Mouse (Mus musculus): ENCODE measurements around the gene App. TPM values are rescaled to one million over a fixed set of nuclear protein-coding genes. Genes with fewer than 3 reads are reported as not detected.

The App gene
- total and polyA plus RNA-seq, 2 experiments from 2014 or later, result 433 to 493 TPM

GRCm38 (mm10) chr16:85092183-85092582 lies 81.4 kb downstream of the App start:
- Histone ChIP-seq H3K4me2 (ENCODE audit: low read depth) (peak overlapping the region; percentile 11; the same call in 1 of the 2 replicates), H3K27me3 (ENCODE audit: insufficient read depth, low read length) (no peaks in the 10 kb centered on the region), H3K9me3 (ENCODE audit: low read length) (no peaks in the 10 kb centered on the region), H3K36me3 (ENCODE audit: insufficient read depth) (no peaks in the 10 kb centered on the region), H3K4me3 (ENCODE audit: low read depth, low read length) (no peak overlapping the region), H3K27ac (ENCODE audit: low read depth, low read length) (peak overlapping the region; percentile 36; the same call in 1 of the 2 replicates), H3K9ac (no peak overlapping the region), H3K4me1 (ENCODE audit: insufficient read depth) (peaks cover 25% of the 10 kb centered on the region)
- TF ChIP-seq CTCF (IDR thresholded peaks at IDR 0.05; ENCODE audit: low read depth), result no peak
- ATAC-seq, result no peak
- no peak for DNase-seq
- 24% methylated on average over 1 of the region's 1 CpGs for WGBS

- 32% methylated on average over 14 of the region's 14 CpGs for WGBS
- no peak overlapping the region for H3K4me3 ChIP-seq (ENCODE audit: low read depth, low read length)
- ATAC-seq (no peak), DNase-seq (no peak)
- no peak for TF ChIP-seq CTCF (IDR thresholded peaks at IDR 0.05; ENCODE audit: low read depth)
- no peaks in the 10 kb centered on the region for H3K36me3 ChIP-seq (ENCODE audit: insufficient read depth)
- H3K4me2 ChIP-seq (ENCODE audit: low read depth), result peak overlapping the region; percentile 32
- no peak overlapping the region for H3K27ac ChIP-seq (ENCODE audit: low read depth, low read length)
- no peaks in the 10 kb centered on the region for H3K27me3 ChIP-seq (ENCODE audit: insufficient read depth, low read length)
- H3K9ac ChIP-seq, result no peak overlapping the region
- no peaks in the 10 kb centered on the region for H3K9me3 ChIP-seq (ENCODE audit: low read length)
- peaks cover 28% of the 10 kb centered on the region for H3K4me1 ChIP-seq (ENCODE audit: insufficient read depth)
These were observed 82.6 kb downstream of the App start for GRCm38 (mm10) chr16:85090992-85091391.

GRCm38 (mm10) chr16:85088126-85088525 lies 85.4 kb downstream of the App start:
- Histone ChIP-seq H3K27ac (ENCODE audit: low read depth, low read length) (no peak overlapping the region), H3K4me2 (ENCODE audit: low read depth) (peak overlapping the region; percentile 0; the same call in 1 of the 2 replicates), H3K4me3 (ENCODE audit: low read depth, low read length) (no peak overlapping the region), H3K4me1 (ENCODE audit: insufficient read depth) (peaks cover 32% of the 10 kb centered on the region), H3K9ac (no peak overlapping the region), H3K27me3 (ENCODE audit: insufficient read depth, low read length) (no peaks in the 10 kb centered on the region), H3K36me3 (ENCODE audit: insufficient read depth) (no peaks in the 10 kb centered on the region), H3K9me3 (ENCODE audit: low read length) (no peaks in the 10 kb centered on the region)
- no peak for DNase-seq
- TF ChIP-seq CTCF (IDR thresholded peaks at IDR 0.05; ENCODE audit: low read depth), result no peak
- 32% methylated on average over 10 of the region's 10 CpGs for WGBS
- no peak for ATAC-seq

- Histone ChIP-seq H3K4me2 (ENCODE audit: low read depth) (no peak overlapping the region), H3K36me3 (ENCODE audit: insufficient read depth) (peaks cover 15% of the 10 kb centered on the region; the same call in 1 of the 2 replicates), H3K4me1 (ENCODE audit: insufficient read depth) (peaks cover 25% of the 10 kb centered on the region), H3K9me3 (ENCODE audit: low read length) (no peaks in the 10 kb centered on the region), H3K27me3 (ENCODE audit: insufficient read depth, low read length) (no peaks in the 10 kb centered on the region), H3K9ac (no peak overlapping the region), H3K4me3 (ENCODE audit: low read depth, low read length) (no peak overlapping the region), H3K27ac (ENCODE audit: low read depth, low read length) (no peak overlapping the region)
- DNase-seq, result no peak
- 83% methylated on average over 14 of the region's 14 CpGs for WGBS
- ATAC-seq, result peak; percentile 7; the same call in 1 of the 2 replicates
- no peak for TF ChIP-seq CTCF (IDR thresholded peaks at IDR 0.05; ENCODE audit: low read depth)
These were observed 87.3 kb downstream of the App start for GRCm38 (mm10) chr16:85086303-85086702.

- Histone ChIP-seq H3K9ac (no peak overlapping the region), H3K9me3 (ENCODE audit: low read length) (no peaks in the 10 kb centered on the region), H3K4me2 (ENCODE audit: low read depth) (no peak overlapping the region), H3K27me3 (ENCODE audit: insufficient read depth, low read length) (no peaks in the 10 kb centered on the region), H3K4me1 (ENCODE audit: insufficient read depth) (peaks cover 22% of the 10 kb centered on the region), H3K27ac (ENCODE audit: low read depth, low read length) (no peak overlapping the region), H3K36me3 (ENCODE audit: insufficient read depth) (peaks cover 15% of the 10 kb centered on the region; the same call in 1 of the 2 replicates), H3K4me3 (ENCODE audit: low read depth, low read length) (no peak overlapping the region)
- no peak for TF ChIP-seq CTCF (IDR thresholded peaks at IDR 0.05; ENCODE audit: low read depth)
- WGBS, result 45% methylated on average over 6 of the region's 6 CpGs
- DNase-seq (no peak), ATAC-seq (no peak)
These were observed 87.7 kb downstream of the App start for GRCm38 (mm10) chr16:85085902-85086301.

- Histone ChIP-seq H3K9ac (no peak overlapping the region), H3K4me3 (ENCODE audit: low read depth, low read length) (no peak overlapping the region), H3K9me3 (ENCODE audit: low read length) (no peaks in the 10 kb centered on the region), H3K27ac (ENCODE audit: low read depth, low read length) (no peak overlapping the region), H3K4me1 (ENCODE audit: insufficient read depth) (peaks cover 16% of the 10 kb centered on the region), H3K27me3 (ENCODE audit: insufficient read depth, low read length) (no peaks in the 10 kb centered on the region), H3K4me2 (ENCODE audit: low read depth) (no peak overlapping the region), H3K36me3 (ENCODE audit: insufficient read depth) (peaks cover 22% of the 10 kb centered on the region; the same call in 1 of the 2 replicates)
- DNase-seq (no peak), ATAC-seq (no peak)
- TF ChIP-seq CTCF (IDR thresholded peaks at IDR 0.05; ENCODE audit: low read depth), result no peak
- WGBS, result 95% methylated on average over 1 of the region's 1 CpGs
These were observed 89.4 kb downstream of the App start for GRCm38 (mm10) chr16:85084152-85084551.

- Histone ChIP-seq H3K36me3 (ENCODE audit: insufficient read depth) (peaks cover 24% of the 10 kb centered on the region), H3K4me3 (ENCODE audit: low read depth, low read length) (no peak overlapping the region), H3K4me2 (ENCODE audit: low read depth) (no peak overlapping the region), H3K9me3 (ENCODE audit: low read length) (no peaks in the 10 kb centered on the region), H3K4me1 (ENCODE audit: insufficient read depth) (no peaks in the 10 kb centered on the region), H3K27ac (ENCODE audit: low read depth, low read length) (no peak overlapping the region), H3K9ac (no peak overlapping the region), H3K27me3 (ENCODE audit: insufficient read depth, low read length) (no peaks in the 10 kb centered on the region)
- TF ChIP-seq CTCF (IDR thresholded peaks at IDR 0.05; ENCODE audit: low read depth), result no peak
- WGBS, result 86% methylated on average over 2 of the region's 2 CpGs
- no peak for DNase-seq
- ATAC-seq, result no peak
These were observed 98.2 kb downstream of the App start for GRCm38 (mm10) chr16:85075330-85075729.

All from forebrain, postnatal 0 days (tissue).